Mouse (Mus musculus): ENCODE results near the gene Hmgxb4. TPM values are rescaled to one million over a fixed set of nuclear protein-coding genes. Genes with fewer than 3 reads are reported as not detected.
A peak's percentile ranks its signal among the peaks of the same experiment; 100 is the strongest.
"Not testable (repeated sequence)": the region's sequence is repeated elsewhere in the genome, so short reads cannot be mapped to it uniquely, and the experiment has no call there.

Gene Hmgxb4
- 10 to 100 TPM; 32.9 to 42.2 TPM for polyA plus RNA-seq (2017; shearing (Covaris generic))

GRCm38 (mm10) chr8:74993081-74993474 is at the start of gene Hmgxb4:
Hmgxb4 (plus strand) TSS chr8:74993356.
- ATAC-seq, result peak; percentile 7

DNA sequence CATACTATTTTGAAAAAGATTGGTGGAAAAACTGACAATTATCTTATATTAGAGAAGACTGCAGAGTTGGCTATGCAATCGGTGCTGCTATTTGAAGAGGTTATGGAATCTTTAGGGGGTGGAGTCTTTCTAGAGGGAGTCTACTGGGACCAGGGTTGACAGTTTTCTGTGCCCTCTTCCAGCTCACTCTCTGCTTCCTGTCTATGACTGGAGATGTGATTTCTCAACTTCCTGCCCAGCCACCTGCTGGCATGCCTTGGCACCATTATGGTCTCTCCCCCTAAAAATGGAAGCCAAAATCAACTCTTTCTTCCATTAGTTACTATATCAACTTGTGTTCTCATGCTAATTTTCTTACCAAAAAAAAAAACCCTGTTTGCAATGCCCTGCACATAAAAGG is 43.7 kb upstream of the Hmgxb4 start:
- ATAC-seq, result no peak

- ATAC-seq, result no peak
These were observed 29.2 kb upstream of the Hmgxb4 start for GRCm38 (mm10) chr8:74963983-74964382.

DNA sequence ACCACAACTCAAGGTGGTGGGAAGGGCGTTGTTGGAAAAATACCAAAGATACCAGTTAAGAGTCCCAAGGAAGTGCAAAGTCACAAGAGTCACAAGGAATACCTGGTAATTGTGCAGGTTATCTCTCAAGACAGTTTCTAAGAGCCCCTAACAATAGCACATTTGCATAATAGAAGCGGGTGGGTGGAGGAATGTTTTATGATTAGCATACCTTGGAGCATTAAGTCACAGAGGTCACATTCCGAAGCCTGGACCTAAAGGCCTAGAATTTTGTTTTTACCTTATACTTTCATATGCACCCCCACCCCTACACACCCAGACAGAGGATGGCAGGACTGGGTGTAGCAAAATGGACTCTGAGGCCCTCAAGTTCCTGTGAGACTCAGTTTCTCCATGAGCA is 22.9 kb upstream of the Hmgxb4 start:
- ATAC-seq, result not testable (repeated sequence)

DNA sequence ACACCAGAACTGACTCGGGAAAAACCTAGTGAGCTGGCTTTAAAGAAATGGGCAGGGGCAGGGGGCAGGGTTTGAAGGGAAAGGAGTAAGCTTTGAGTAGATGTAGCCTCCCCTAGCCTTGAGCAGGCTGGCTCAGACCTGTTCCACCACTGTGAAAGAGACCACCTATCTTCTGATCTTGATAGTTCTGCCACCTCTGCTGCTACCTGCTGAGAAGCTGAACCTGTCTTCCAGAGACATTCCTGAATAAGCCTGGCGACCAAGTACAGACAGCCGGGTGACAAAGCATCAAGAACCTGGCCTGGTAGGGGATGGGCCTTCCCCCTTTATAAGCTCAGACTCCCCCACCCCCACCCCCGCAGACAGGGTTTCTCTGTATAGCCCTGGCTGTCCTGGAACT is 21.5 kb upstream of the Hmgxb4 start:
- ATAC-seq, result no peak

- no peak for ATAC-seq
These were observed 20.8 kb upstream of the Hmgxb4 start for GRCm38 (mm10) chr8:74972322-74972883.

DNA sequence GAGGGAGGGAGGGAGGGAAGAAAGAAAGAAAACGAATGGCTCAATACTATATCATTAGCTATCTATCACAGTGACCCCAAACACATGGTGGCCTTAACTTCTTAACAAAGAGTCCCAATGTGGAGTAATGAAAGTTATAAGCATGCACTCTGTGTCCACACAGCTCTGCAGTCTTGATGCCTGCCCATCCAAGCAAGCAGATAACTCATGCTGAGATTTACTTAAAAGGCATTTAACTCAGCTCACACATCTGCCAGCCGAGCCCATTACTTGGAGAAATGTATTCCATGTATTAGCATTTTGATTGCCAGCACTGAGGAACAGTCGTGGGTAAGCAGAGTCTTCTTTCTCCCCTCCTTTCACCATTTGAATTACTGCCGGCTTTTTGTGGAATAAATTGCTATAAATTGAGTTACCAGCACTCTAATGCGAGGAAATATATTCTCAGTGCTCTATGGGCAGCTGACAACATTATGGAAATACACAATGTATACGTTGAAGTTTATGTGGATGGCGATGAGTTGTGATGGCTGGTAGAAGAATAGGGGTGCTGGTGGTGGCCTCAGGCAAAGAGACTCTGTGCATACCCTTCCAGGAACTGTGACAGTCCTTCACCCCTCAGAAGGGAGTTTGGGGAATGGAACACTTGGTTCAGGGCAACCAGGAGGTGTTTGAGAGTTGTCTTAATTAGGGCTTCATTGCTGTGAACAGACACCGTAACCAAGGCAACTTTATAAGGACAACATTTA is 19.9 kb upstream of the Hmgxb4 start:
- no peak for ATAC-seq

GRCm38 (mm10) chr8:74973904-74974303 is 19.3 kb upstream of the Hmgxb4 start:
- ATAC-seq, result no peak

DNA sequence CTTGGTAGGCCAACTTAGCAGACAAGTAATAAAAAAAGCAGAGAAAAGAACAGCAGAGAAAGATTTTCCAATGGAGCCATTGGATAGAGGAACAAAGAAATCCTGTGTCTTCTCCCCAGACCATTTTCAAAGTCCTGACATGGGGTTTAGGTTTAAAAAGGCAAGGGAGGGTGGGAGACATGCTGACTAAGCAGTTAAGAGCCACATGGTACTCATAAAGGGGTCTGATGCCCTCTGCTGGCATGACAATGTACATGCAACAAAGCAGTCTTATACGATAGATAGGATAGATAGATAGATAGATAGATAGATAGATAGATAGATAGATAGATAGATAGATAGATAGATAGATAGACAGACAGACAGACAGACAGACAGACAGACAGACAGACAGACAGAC is 15.7 kb upstream of the Hmgxb4 start:
- no peak for ATAC-seq

- no peak for ATAC-seq
These were observed 13.0 kb upstream of the Hmgxb4 start for GRCm38 (mm10) chr8:74980060-74980710.

DNA sequence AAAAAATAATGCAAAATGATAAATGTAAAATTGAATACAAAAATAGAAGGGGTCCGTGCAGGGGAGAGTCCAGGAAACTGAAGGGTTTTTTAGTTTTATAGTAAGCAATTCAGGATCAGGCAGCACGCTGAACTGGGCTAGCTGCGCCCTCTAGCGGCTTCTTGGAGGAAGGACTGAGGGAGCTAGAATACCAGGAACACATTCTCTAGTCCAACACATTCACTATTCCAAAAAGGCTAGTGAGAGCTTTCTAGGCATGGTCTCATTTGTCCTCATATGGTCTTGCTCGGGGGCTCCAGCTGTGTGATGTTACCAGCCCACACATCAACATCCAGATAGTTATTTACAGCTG is 12.5 kb upstream of the Hmgxb4 start:
- peak; percentile 75 for ATAC-seq

DNA sequence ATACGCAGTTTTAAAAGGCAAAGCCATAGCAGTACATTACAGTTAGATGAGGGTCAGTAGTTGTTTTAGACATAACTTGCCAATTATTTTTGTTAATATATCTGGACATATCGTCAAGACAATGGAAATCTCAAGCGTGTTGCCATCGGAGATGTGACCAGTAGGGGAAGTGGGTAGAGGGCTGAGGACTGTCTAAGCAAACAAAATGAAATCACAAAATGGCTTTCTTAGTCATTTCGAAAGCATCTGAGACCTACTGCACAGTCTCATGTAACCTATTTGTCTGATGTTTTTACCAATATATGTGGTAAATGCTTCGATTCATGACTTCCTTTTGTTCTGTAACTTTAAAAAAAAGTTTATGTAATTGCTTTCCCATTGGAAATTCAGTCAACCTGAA is 11.3 kb upstream of the Hmgxb4 start:
- ATAC-seq, result peak; percentile 41

DNA sequence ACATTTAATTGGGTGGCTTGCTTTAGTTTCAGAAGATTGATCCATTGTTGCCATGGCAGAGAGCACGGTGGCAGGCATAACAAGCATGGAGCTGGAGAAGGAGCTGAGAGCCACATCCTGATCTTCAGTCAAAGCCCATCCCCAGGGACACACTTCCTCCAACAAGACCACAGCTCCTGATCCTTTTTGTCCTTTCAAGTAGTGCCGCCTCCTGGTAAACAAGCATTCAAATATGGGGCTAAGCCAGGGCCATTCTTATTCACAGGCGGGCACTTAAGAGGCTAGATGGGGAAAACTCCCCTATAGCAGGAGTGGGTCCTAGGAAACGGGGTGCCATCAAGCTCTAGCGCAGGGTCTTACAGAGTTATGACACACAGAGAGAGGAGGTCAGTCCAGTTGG is 5.7 kb upstream of the Hmgxb4 start:
- no peak for ATAC-seq

DNA sequence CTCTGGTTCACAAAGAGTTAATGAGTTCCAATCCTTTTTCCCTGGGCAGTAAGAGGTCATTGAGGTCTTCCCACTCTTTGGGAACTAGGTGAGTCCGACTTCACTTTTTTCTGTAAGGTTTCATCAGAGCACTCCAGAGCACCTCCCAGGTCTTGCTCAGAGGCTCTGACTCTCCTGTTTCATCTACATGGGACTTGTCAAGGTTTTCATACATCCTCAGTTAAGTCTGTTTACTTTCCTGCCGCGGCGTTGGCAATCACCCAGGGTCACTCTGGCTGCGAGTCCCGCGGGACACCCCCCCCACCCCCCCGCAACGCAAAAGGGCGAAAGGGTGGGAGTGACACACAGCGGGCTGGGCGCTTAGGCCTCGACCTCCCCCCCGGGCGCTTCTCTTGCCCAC is 3.1 kb upstream of the Hmgxb4 start:
- no peak for ATAC-seq

DNA sequence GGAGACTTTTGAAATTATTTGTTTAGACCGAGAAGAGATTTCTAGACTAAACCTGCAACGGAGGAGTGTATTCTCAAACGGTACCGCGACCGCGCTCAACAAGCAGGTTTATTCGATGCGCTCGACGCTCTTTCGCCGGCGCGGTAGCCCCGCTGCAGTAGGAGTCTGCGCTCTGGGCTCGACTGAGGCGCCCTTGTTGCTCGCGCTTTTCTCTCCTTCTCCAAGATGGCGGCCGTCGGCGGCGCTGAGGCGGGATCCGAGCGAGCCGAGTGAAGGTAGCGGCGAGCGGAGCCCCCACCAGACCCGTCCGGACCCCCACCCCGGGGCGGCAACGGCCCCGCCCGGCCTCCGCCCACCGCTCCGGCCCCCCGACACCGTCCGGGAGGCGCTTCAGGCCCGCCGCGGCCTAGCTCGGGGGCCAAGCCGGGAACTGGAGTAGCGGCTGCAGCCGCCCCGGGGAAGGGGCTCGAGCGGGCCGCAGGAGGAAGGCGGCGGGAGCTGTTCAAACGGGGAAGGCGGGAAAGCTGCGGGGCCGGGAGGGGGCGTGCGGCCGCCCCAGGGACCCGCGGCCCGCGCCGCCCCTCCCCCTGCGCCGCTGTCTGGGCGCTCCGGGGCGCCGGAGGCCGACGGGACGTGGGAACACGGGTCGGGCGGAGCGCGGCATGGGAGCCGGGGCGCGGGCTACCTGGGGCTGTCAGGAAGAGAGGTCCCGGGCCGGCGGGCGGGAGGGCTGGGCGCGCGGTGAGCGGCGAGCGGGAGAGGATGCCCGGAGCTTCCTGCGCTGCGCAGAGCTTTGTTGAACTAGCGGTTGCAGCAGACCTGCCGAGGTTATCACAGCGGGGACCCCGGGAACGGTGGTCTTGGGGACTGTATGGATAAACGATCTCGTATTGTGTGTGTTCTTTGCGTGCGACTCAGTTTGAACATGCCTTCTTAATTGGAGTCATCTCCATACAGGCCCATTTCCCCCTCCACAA is 607 bp downstream of the Hmgxb4 start:
- peak; percentile 96 for ATAC-seq

DNA sequence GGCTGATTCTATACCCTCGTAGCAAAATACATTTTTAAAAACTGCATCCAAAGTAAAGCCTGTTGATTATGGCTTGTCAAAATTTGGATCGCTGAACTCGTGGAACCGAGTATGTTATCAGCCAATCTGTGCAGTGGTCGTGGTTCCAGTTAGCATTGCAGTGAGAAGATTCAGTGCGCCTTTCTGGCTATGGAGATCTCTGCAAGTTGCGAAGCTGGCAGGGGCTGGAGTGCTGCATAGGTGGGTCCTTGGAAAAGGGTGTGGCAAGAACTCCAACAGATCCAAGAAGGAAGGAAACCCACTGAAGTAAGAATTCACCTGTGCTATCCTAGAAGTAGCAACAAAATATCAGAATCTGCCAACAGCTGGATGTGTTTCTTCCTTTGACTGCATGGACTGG is 1.4 kb downstream of the Hmgxb4 start:
- no peak for ATAC-seq

GRCm38 (mm10) chr8:75000431-75000830 is 7.3 kb downstream of the Hmgxb4 start:
- ATAC-seq, result no peak

DNA sequence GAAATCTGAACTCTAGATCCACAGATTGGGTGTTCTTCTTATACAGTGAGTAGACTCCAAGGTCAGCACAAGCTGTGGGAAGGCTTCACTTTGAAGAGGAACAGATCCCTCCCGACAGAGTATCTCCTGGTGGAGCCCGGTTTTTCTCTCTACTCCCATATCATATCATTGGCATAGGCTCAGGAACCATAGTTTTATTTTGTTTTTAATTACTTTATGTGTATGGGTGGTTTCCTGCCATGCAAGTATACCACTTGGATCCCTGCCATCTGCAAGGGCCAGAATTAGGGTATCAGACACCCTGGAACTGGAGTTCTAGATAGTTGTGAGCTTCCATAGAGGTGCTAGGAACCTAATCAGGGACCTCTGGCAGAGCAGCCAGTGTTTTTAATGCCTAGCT is 15.7 kb downstream of the Hmgxb4 start:
- ATAC-seq, result no peak

DNA sequence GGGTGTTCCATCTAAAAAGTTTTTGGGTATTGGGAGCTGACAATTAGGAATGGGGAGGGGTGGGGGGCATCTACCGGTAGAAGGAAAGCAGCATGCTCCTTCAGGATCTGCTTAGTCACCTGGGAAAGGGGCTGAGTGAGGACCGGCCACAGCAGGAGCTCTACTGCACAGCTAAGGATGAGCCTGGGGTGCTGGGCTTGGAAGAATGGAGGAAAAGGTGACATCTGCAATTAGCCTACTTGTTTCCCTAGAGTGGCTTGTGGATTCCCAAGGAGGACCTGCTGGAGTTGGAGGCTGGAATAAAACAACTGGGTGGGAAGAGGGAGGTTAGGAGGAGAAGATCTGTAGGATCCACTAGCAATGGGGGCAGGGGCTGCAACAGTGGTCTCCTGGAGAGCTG is 20.4 kb downstream of the Hmgxb4 start:
- ATAC-seq, result no peak

GRCm38 (mm10) chr8:75013964-75014363 is 20.8 kb downstream of the Hmgxb4 start:
- ATAC-seq, result no peak

- no peak for ATAC-seq
These were observed 22.8 kb downstream of the Hmgxb4 start for GRCm38 (mm10) chr8:75015981-75016380.

DNA sequence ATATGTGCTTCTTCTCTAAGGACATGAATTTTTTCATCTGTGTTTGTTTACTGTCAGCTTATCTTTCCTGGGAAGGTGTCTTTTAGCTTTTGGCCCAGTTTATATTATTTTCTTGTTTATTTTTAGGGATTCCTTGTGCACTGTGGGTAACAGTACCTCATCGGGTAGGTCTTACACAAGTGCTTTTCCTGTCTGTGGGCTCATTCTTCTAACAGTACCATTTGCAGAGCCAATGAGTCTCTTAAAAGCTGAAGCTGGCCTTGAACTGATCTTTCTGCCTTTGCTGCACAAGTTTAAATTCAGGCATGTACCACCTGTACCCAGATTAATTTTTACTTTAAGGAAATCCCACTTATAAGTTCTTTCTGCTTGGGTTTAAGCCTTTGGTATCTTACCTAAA is 23.3 kb downstream of the Hmgxb4 start:
- ATAC-seq, result no peak

Data from activated CD4-positive, CD25-positive, alpha-beta regulatory T cell, adult 4 months (primary cell).